Comparison of ENCODE assay signal across 19 mouse cellular contexts in the genomic region with DNA sequence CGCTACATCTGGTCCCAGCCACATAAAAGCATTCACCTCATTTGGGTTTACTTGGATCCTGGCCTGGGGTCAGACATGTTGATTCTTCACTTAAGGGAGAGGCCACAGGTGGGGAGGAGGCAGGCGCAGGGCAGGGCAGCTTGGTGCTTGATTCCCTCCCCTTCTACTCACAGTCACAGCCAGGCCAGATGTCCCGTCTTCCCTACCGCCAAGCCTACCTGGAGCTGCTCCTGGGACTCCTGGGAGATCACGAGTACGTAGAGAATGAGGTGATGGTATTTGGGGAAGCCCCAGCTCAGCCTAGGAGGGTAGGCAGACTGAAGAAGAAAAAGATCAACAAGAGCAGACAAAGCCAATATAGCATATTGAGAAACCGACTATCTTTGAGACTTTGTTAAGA. TPM values are rescaled to one million over a fixed set of nuclear protein-coding genes. Genes with fewer than 3 reads are reported as not detected.
A peak's percentile ranks its signal among the peaks of the same experiment; 100 is the strongest.
DNase-seq lines count a peak whose midpoint lies in the region; ATAC-seq and TF ChIP-seq lines count a peak whose summit lies in the region.
"Had no signal": no experiment of that assay in that cellular context is flagged by ENCODE, and none has a peak within 500 bp of the region (broad histone marks: within the 10 kb centered on the region; RNA-seq: fewer than 3 reads in every experiment).

No protein-coding gene starts in this region.

- no peak overlapping the region for H3K4me2 ChIP-seq in lung, postnatal 0 days (replicated peaks; ENCODE audit: low read depth, low read length)
- H3K4me2 ChIP-seq in myocyte (ENCODE audit: low read depth), result no peak overlapping the region

- 62% methylated on average over 7 of the region's 7 CpGs for WGBS in lung, postnatal 0 days

- TF ChIP-seq RAD21 in MEL (IDR thresholded peaks at IDR 0.05; ENCODE audit: low read depth, low read length), result no peak

- H3K79me2 ChIP-seq in MEL (ENCODE audit: control insufficient read depth, insufficient read depth, low read length, poor library complexity) (no peaks in the 10 kb centered on the region; the same call in 1 of the 2 replicates), myocyte (ENCODE audit: control insufficient read depth, insufficient read depth) (no peaks in the 10 kb centered on the region)

- H3K9ac ChIP-seq in lung, postnatal 0 days (replicated peaks; ENCODE audit: low read depth), result no peak overlapping the region
- H3K9ac ChIP-seq in MEL (ENCODE audit: control insufficient read depth, low read depth, low read length, poor library complexity, severe bottlenecking), result no peak overlapping the region
- H3K9ac ChIP-seq: embryonic facial prominence, embryonic 12.5 days; forebrain, embryonic 15.5 days; forebrain, postnatal 0 days had no signal

- no peak for TF ChIP-seq POLR2A in MEL (IDR thresholded peaks at IDR 0.05; ENCODE audit: control insufficient read depth in 1 of 2, insufficient read depth in 1 of 2, low read depth in 1 of 2, low read length in 2 of 2, poor library complexity in 1 of 2)
- TF ChIP-seq POLR2A in myocyte (IDR thresholded peaks at IDR 0.05; ENCODE audit: insufficient read length, low read depth), result no peak

- H3K27me3 ChIP-seq in lung, postnatal 0 days (replicated peaks; ENCODE audit: insufficient read depth, low read length), result no peaks in the 10 kb centered on the region
- H3K27me3 ChIP-seq in MEL (ENCODE audit: control insufficient read depth in 1 of 2, insufficient read depth in 2 of 2, low read length in 2 of 2), result no peaks in the 10 kb centered on the region
- no peaks in the 10 kb centered on the region for H3K27me3 ChIP-seq in myocyte (ENCODE audit: control insufficient read depth, insufficient read depth, insufficient read length)
- H3K27me3 ChIP-seq: forebrain, embryonic 15.5 days; Patski had no signal

- H3K4me3 ChIP-seq in lung, postnatal 0 days (ENCODE audit: low read depth, low read length), result no peak overlapping the region
- no peak overlapping the region for H3K4me3 ChIP-seq in MEL (ENCODE audit: control insufficient read depth in 1 of 2, insufficient read depth in 1 of 2, low read depth in 2 of 2, low read length in 2 of 2)
- H3K4me3 ChIP-seq in myocyte, result no peak overlapping the region
- H3K4me3 ChIP-seq: forebrain, embryonic 13.5 days; forebrain, embryonic 15.5 days had no signal

- peak; percentile 91 for DNase-seq in heart, adult 11 months
- DNase-seq in heart, adult 9 months (ENCODE audit: low spot score in 2 of 2), result no peak
- peak; percentile 13 for DNase-seq in lung, postnatal 0 days (ENCODE audit: low spot score)
- DNase-seq in lung, adult 18-20 months, result no peak
- no peak for DNase-seq in MEL (ENCODE audit: low read depth, low spot score)
- DNase-seq in T-cell, adult 2 months (ENCODE audit: low spot score), result no peak
- DNase-seq: adrenal gland, adult 8-10 months; adrenal gland, postnatal 14 days; adrenal gland, postnatal 36 days; cerebellum, adult 11-12 months; cerebellum, adult 8-10 months; forebrain, postnatal 0 days had no signal

- no peaks in the 10 kb centered on the region for H3K9me3 ChIP-seq in lung, postnatal 0 days (ENCODE audit: low read length)
- no peaks in the 10 kb centered on the region for H3K9me3 ChIP-seq in MEL (replicated peaks; ENCODE audit: insufficient read depth, low read length)
- H3K9me3 ChIP-seq: embryonic facial prominence, embryonic 10.5 days; embryonic facial prominence, embryonic 12.5 days; forebrain, embryonic 13.5 days; forebrain, embryonic 15.5 days had no signal

- peaks cover 27% of the 10 kb centered on the region for H3K36me3 ChIP-seq in lung, postnatal 0 days (ENCODE audit: insufficient read depth, low read length)
- H3K36me3 ChIP-seq in MEL (ENCODE audit: control insufficient read depth in 1 of 2, insufficient read depth in 2 of 2, low read length in 2 of 2) (peaks cover 3% of the 10 kb centered on the region in 2 experiments; a peak in 3 of 4 replicates), myocyte (ENCODE audit: control insufficient read depth, insufficient read depth) (peaks cover 21% of the 10 kb centered on the region)

- H3K27ac ChIP-seq in lung, postnatal 0 days (ENCODE audit: low read length), result no peak overlapping the region
- no peak overlapping the region for H3K27ac ChIP-seq in MEL (ENCODE audit: control insufficient read depth, low read depth, low read length)
- H3K27ac ChIP-seq: embryonic facial prominence, embryonic 10.5 days; embryonic facial prominence, embryonic 12.5 days; forebrain, embryonic 13.5 days; forebrain, embryonic 15.5 days had no signal

- H3K4me1 ChIP-seq in lung, postnatal 0 days (ENCODE audit: insufficient read depth, low read depth, low read length), result peaks cover 6% of the 10 kb centered on the region; the same call in 1 of the 2 replicates
- peaks cover 0 to 12% of the 10 kb centered on the region in 2 experiments; a peak in 2 of 4 replicates for H3K4me1 ChIP-seq in MEL (ENCODE audit: control insufficient read depth in 1 of 2, insufficient read depth in 2 of 2, low read length in 2 of 2)

- TF ChIP-seq CTCF in lung, postnatal 0 days (IDR thresholded peaks at IDR 0.05), result no peak
- no peak for TF ChIP-seq CTCF in MEL (IDR thresholded peaks at IDR 0.05 in 2 of 3, conservative IDR thresholded peaks at IDR 0.05 in 1 of 3; ENCODE audit: control insufficient read depth in 1 of 3, insufficient read depth in 1 of 3, low read depth in 2 of 3, low read length in 3 of 3, poor library complexity in 1 of 3, severe bottlenecking in 1 of 3)

- no peak overlapping the region for H3ac ChIP-seq in myocyte (ENCODE audit: control insufficient read depth, insufficient read length)

- no peak for TF ChIP-seq EP300 in lung, postnatal 0 days (IDR thresholded peaks at IDR 0.05)
- TF ChIP-seq EP300 in MEL (IDR thresholded peaks at IDR 0.05; ENCODE audit: low read depth in 1 of 2, low read length in 2 of 2), result no peak

- ATAC-seq in lung, postnatal 0 days, result no peak
- no peak for ATAC-seq in activated CD4-positive, CD25-positive, alpha-beta regulatory T cell, adult 4 months
- ATAC-seq: forebrain, postnatal 0 days; Patski had no signal

TF ChIP-seq in MEL, 35 proteins besides CTCF, POLR2A, EP300 and RAD21:
- TF ChIP-seq POLR2AphosphoS2 (IDR thresholded peaks at IDR 0.05; ENCODE audit: low read length) (peak; percentile 29; the same call in 1 of the 2 replicates), ELF1 (IDR thresholded peaks at IDR 0.05; ENCODE audit: low read depth, low read length) (no peak), E2F4 (IDR thresholded peaks at IDR 0.05; ENCODE audit: borderline replicate concordance, low read depth, low read length) (no peak), ZNF384 (IDR thresholded peaks at IDR 0.05; ENCODE audit: low read depth, low read length) (no peak), MAFK (IDR thresholded peaks at IDR 0.05; ENCODE audit: borderline replicate concordance, low read depth, low read length) (no peak)

TF ChIP-seq in myocyte, 11 proteins besides CTCF, POLR2A, EP300 and RAD21 (continues in another document):
- TF ChIP-seq POLR2AphosphoS2 (IDR thresholded peaks at IDR 0.05; ENCODE audit: insufficient read length, low read depth) (peak; percentile 61), MYOD1 (IDR thresholded peaks at IDR 0.05; ENCODE audit: control insufficient read depth in 1 of 3, insufficient read length in 2 of 3, low read depth in 2 of 3) (no peak), USF1 (IDR thresholded peaks at IDR 0.05; ENCODE audit: low read depth) (no peak), TCF3 (IDR thresholded peaks at IDR 0.05; ENCODE audit: insufficient read length, low read depth) (no peak), MYOG (IDR thresholded peaks at IDR 0.05; ENCODE audit: control insufficient read depth in 1 of 3, insufficient read depth in 1 of 3, insufficient read length in 2 of 3, low read depth in 2 of 3) (no peak), REST (IDR thresholded peaks at IDR 0.05; ENCODE audit: insufficient read depth, insufficient read length) (no peak)

RNA-seq across cellular contexts. Expression of gene Nudt17, which starts 1.4 kb away (rescaled TPM):
- polyA plus RNA-seq in lung, postnatal 0 days (2015; fragmentation: Nextera tagmentation; extraction: Ambion mirVana), result 5.3 and 5.8 TPM in 2 replicates
- 2.4 and 2.7 TPM in 2 replicates for total RNA-seq in MEL (2012; rRNA removed)
- polyA plus RNA-seq in MEL (2012; ENCODE audit: insufficient read depth in 1 of 2, insufficient read length in 2 of 2, low read depth in 1 of 2, low replicate concordance in 2 of 2, missing spikeins in 1 of 2), result 1 to 10 TPM in 1 of 2 experiments, not detected in 1; 6.5 TPM
- 6.8 TPM for polyA plus RNA-seq in myocyte (2012; fragmentation: generic; extraction: Trizol)
- polyA plus RNA-seq in activated CD4-positive, CD25-positive, alpha-beta regulatory T cell, adult 4 months (2017; shearing (Covaris generic)), result 1 to 10 TPM; 1.1 to 1.4 TPM

RNA-seq across cellular contexts. Expression of gene Pias3, which starts 10.8 kb away (rescaled TPM):
- 26.9 and 31.1 TPM in 2 replicates for polyA plus RNA-seq in lung, postnatal 0 days (2015; fragmentation: Nextera tagmentation; extraction: Ambion mirVana)
- 5.9 and 6.0 TPM in 2 replicates for total RNA-seq in MEL (2012; rRNA removed)
- polyA plus RNA-seq in MEL (2012; ENCODE audit: insufficient read depth in 1 of 2, insufficient read length in 2 of 2, low read depth in 1 of 2, low replicate concordance in 2 of 2, missing spikeins in 1 of 2), result 10 to 100 TPM in 1 of 2 experiments, not detected in 1; 26.8 TPM
- 16.7 TPM for polyA plus RNA-seq in myocyte (2012; fragmentation: generic; extraction: Trizol)
- 10 to 100 TPM; 30.8 to 41.5 TPM for polyA plus RNA-seq in activated CD4-positive, CD25-positive, alpha-beta regulatory T cell, adult 4 months (2017; shearing (Covaris generic))

RNA-seq across cellular contexts. Expression of gene Polr3c, which starts 20.4 kb away (rescaled TPM):
- polyA plus RNA-seq in lung, postnatal 0 days (2015; fragmentation: Nextera tagmentation; extraction: Ambion mirVana), result 17.9 and 19.2 TPM in 2 replicates
- 48.3 and 53.1 TPM in 2 replicates for total RNA-seq in MEL (2012; rRNA removed)
- 100 to 1,000 TPM; 122 to 224 TPM for polyA plus RNA-seq in MEL (2012; ENCODE audit: insufficient read depth in 1 of 2, insufficient read length in 2 of 2, low read depth in 1 of 2, low replicate concordance in 2 of 2, missing spikeins in 1 of 2)
- polyA plus RNA-seq in myocyte (2012; fragmentation: generic; extraction: Trizol), result 46.6 TPM
- polyA plus RNA-seq in activated CD4-positive, CD25-positive, alpha-beta regulatory T cell, adult 4 months (2017; shearing (Covaris generic)), result 10 to 100 TPM; 67.6 to 69.6 TPM

RNA-seq across cellular contexts. Expression of gene Rnf115, which starts 20.5 kb away (rescaled TPM):
- 42.8 and 43.3 TPM in 2 replicates for polyA plus RNA-seq in lung, postnatal 0 days (2015; fragmentation: Nextera tagmentation; extraction: Ambion mirVana)
- 43.2 and 52.2 TPM in 2 replicates for total RNA-seq in MEL (2012; rRNA removed)
- 10 to 100 TPM; 66.1 to 71.8 TPM for polyA plus RNA-seq in MEL (2012; ENCODE audit: insufficient read depth in 1 of 2, insufficient read length in 2 of 2, low read depth in 1 of 2, low replicate concordance in 2 of 2, missing spikeins in 1 of 2)
- 10.1 TPM for polyA plus RNA-seq in myocyte (2012; fragmentation: generic; extraction: Trizol)
- polyA plus RNA-seq in activated CD4-positive, CD25-positive, alpha-beta regulatory T cell, adult 4 months (2017; shearing (Covaris generic)), result 10 to 100 TPM; 62.2 to 68.7 TPM

RNA-seq across cellular contexts. Expression of gene Ankrd35, which starts 37.1 kb away (rescaled TPM):
- polyA plus RNA-seq in lung, postnatal 0 days (2015; fragmentation: Nextera tagmentation; extraction: Ambion mirVana), result 0.42 and 0.44 TPM in 2 replicates
- 0.46 and 0.62 TPM in 2 replicates for total RNA-seq in MEL (2012; rRNA removed)
- polyA plus RNA-seq in MEL (2012; ENCODE audit: insufficient read depth in 1 of 2, insufficient read length in 2 of 2, low read depth in 1 of 2, low replicate concordance in 2 of 2, missing spikeins in 1 of 2) (under 1 TPM in 1 of 2 experiments, not detected in 1; 0.77 TPM), myocyte (2012; fragmentation: generic; extraction: Trizol) (0.37 TPM)
- polyA plus RNA-seq in activated CD4-positive, CD25-positive, alpha-beta regulatory T cell, adult 4 months (2017; shearing (Covaris generic)), result under 1 TPM in 1 of 2 experiments, not detected in 1; 0.13 TPM

Comparison
In these comparisons a context has a peak if more than half of its experiments do, and no peak if none do; other contexts are left out.
1. DNase-seq: peak in heart, adult 11 months (single experiment) and lung, postnatal 0 days (single experiment); none in heart, adult 9 months (0 of 2), lung, adult 18-20 months (0 of 2), MEL (single experiment) and T-cell, adult 2 months (single experiment).